Mouse (Mus musculus): ENCODE measurements around the gene Vmn2r92. TPM values are rescaled to one million over a fixed set of nuclear protein-coding genes. Genes with fewer than 3 reads are reported as not detected.
"Not testable (repeated sequence)": the region's sequence is repeated elsewhere in the genome, so short reads cannot be mapped to it uniquely, and the experiment has no call there.

The Vmn2r92 gene
- not detected in 2 replicates for total RNA-seq (2014; rRNA removed)
- polyA plus RNA-seq (2015; fragmentation: Nextera tagmentation; extraction: Ambion mirVana), result not detected in 2 replicates

GRCm38 (mm10) chr17:18151587-18151986 is at the start of gene Vmn2r92:
Gene Vmn2r92, plus strand, starts transcription at chr17:18151887.
- not testable (repeated sequence) for H3K4me2 ChIP-seq (ENCODE audit: low read depth); H3K4me1 ChIP-seq (ENCODE audit: insufficient read depth); H3K4me3 ChIP-seq (ENCODE audit: low read depth, low read length); DNase-seq; ATAC-seq; H3K27me3 ChIP-seq (ENCODE audit: insufficient read depth, low read length); H3K27ac ChIP-seq (ENCODE audit: low read depth, low read length); H3K9ac ChIP-seq; H3K36me3 ChIP-seq (ENCODE audit: insufficient read depth); H3K9me3 ChIP-seq (ENCODE audit: low read length)
- WGBS, result 76% methylated on average over 1 of the region's 1 CpGs

- ATAC-seq; H3K27ac ChIP-seq (ENCODE audit: low read depth, low read length); H3K4me1 ChIP-seq (ENCODE audit: insufficient read depth); H3K4me2 ChIP-seq (ENCODE audit: low read depth); H3K9ac ChIP-seq; H3K36me3 ChIP-seq (ENCODE audit: insufficient read depth); H3K4me3 ChIP-seq (ENCODE audit: low read depth, low read length); H3K9me3 ChIP-seq (ENCODE audit: low read length); H3K27me3 ChIP-seq (ENCODE audit: insufficient read depth, low read length): not testable (repeated sequence)
- peak; percentile 1 for DNase-seq
- 89% methylated on average over 3 of the region's 3 CpGs for WGBS
These were observed 49.4 kb upstream of the Vmn2r92 start for GRCm38 (mm10) chr17:18102265-18102664.

- 67% methylated on average over 2 of the region's 2 CpGs for WGBS
- H3K27me3 ChIP-seq (ENCODE audit: insufficient read depth, low read length); H3K4me1 ChIP-seq (ENCODE audit: insufficient read depth); ATAC-seq; H3K4me2 ChIP-seq (ENCODE audit: low read depth); DNase-seq; H3K4me3 ChIP-seq (ENCODE audit: low read depth, low read length); H3K9me3 ChIP-seq (ENCODE audit: low read length); H3K36me3 ChIP-seq (ENCODE audit: insufficient read depth); H3K27ac ChIP-seq (ENCODE audit: low read depth, low read length); H3K9ac ChIP-seq: not testable (repeated sequence)
These were observed 9.5 kb downstream of the Vmn2r92 start for GRCm38 (mm10) chr17:18161194-18161593.

- H3K27me3 ChIP-seq (ENCODE audit: insufficient read depth, low read length), result no peaks in the 10 kb centered on the region
- ATAC-seq (no peak), DNase-seq (no peak)
- WGBS, result 88% methylated on average over 1 of the region's 1 CpGs
- TF ChIP-seq CTCF (IDR thresholded peaks at IDR 0.05; ENCODE audit: low read depth), result no peak
- no peak overlapping the region for H3K4me3 ChIP-seq (ENCODE audit: low read depth, low read length)
- H3K36me3 ChIP-seq (ENCODE audit: insufficient read depth), result no peaks in the 10 kb centered on the region
- H3K9ac ChIP-seq, result no peak overlapping the region
- no peak overlapping the region for H3K4me2 ChIP-seq (ENCODE audit: low read depth)
- peaks cover 7% of the 10 kb centered on the region; the same call in 1 of the 2 replicates for H3K9me3 ChIP-seq (ENCODE audit: low read length)
- no peaks in the 10 kb centered on the region for H3K4me1 ChIP-seq (ENCODE audit: insufficient read depth)
- H3K27ac ChIP-seq (ENCODE audit: low read depth, low read length), result no peak overlapping the region
These were observed 38.0 kb downstream of the Vmn2r92 start for GRCm38 (mm10) chr17:18189732-18190131.

GRCm38 (mm10) chr17:18221300-18221699 is 69.6 kb downstream of the Vmn2r92 start:
- Histone ChIP-seq H3K4me1 (ENCODE audit: insufficient read depth) (no peaks in the 10 kb centered on the region), H3K4me3 (ENCODE audit: low read depth, low read length) (no peak overlapping the region), H3K9me3 (ENCODE audit: low read length) (peaks cover 19% of the 10 kb centered on the region; the same call in 1 of the 2 replicates), H3K27me3 (ENCODE audit: insufficient read depth, low read length) (no peaks in the 10 kb centered on the region), H3K27ac (ENCODE audit: low read depth, low read length) (no peak overlapping the region), H3K9ac (no peak overlapping the region), H3K4me2 (ENCODE audit: low read depth) (no peak overlapping the region), H3K36me3 (ENCODE audit: insufficient read depth) (no peaks in the 10 kb centered on the region)
- TF ChIP-seq CTCF (IDR thresholded peaks at IDR 0.05; ENCODE audit: low read depth), result no peak
- DNase-seq (no peak), ATAC-seq (no peak)

GRCm38 (mm10) chr17:18231996-18232395 is 80.3 kb downstream of the Vmn2r92 start:
- Histone ChIP-seq H3K27me3 (ENCODE audit: insufficient read depth, low read length) (no peaks in the 10 kb centered on the region), H3K9ac (no peak overlapping the region), H3K4me3 (ENCODE audit: low read depth, low read length) (no peak overlapping the region), H3K4me1 (ENCODE audit: insufficient read depth) (no peaks in the 10 kb centered on the region), H3K9me3 (ENCODE audit: low read length) (no peaks in the 10 kb centered on the region), H3K27ac (ENCODE audit: low read depth, low read length) (no peak overlapping the region), H3K36me3 (ENCODE audit: insufficient read depth) (no peaks in the 10 kb centered on the region), H3K4me2 (ENCODE audit: low read depth) (no peak overlapping the region)
- ATAC-seq (no peak), DNase-seq (no peak)
- TF ChIP-seq CTCF (IDR thresholded peaks at IDR 0.05; ENCODE audit: low read depth), result no peak
- 77% methylated on average over 2 of the region's 2 CpGs for WGBS

- DNase-seq, result no peak
- H3K4me3 ChIP-seq (ENCODE audit: low read depth, low read length), result no peak overlapping the region
- H3K9me3 ChIP-seq (ENCODE audit: low read length), result 0 out of 2 replicates have a peak, but pooled peaks cover 4% of the 10 kb centered on the region
- H3K4me2 ChIP-seq (ENCODE audit: low read depth), result no peak overlapping the region
- 81% methylated on average over 14 of the region's 14 CpGs for WGBS
- no peak for TF ChIP-seq CTCF (IDR thresholded peaks at IDR 0.05; ENCODE audit: low read depth)
- no peak overlapping the region for H3K9ac ChIP-seq
- no peaks in the 10 kb centered on the region for H3K36me3 ChIP-seq (ENCODE audit: insufficient read depth)
- no peak for ATAC-seq
- no peaks in the 10 kb centered on the region for H3K27me3 ChIP-seq (ENCODE audit: insufficient read depth, low read length)
- H3K27ac ChIP-seq (ENCODE audit: low read depth, low read length), result no peak overlapping the region
- H3K4me1 ChIP-seq (ENCODE audit: insufficient read depth), result no peaks in the 10 kb centered on the region
These were observed 85.2 kb downstream of the Vmn2r92 start for GRCm38 (mm10) chr17:18236931-18237330.

Other genes with a start within 250 kb of the Vmn2r92 start
- gene Fpr-rs4, start 130.2 kb upstream of the Vmn2r92 start, total RNA-seq (2014; rRNA removed), result not detected in 2 replicates
- not detected in 2 replicates for gene Fpr-rs4, start 130.2 kb upstream of the Vmn2r92 start, polyA plus RNA-seq (2015; fragmentation: Nextera tagmentation; extraction: Ambion mirVana)
- not detected in 2 replicates for gene Vmn2r124, start 102.5 kb upstream of the Vmn2r92 start, total RNA-seq (2014; rRNA removed)
- not detected in 2 replicates for gene Vmn2r124, start 102.5 kb upstream of the Vmn2r92 start, polyA plus RNA-seq (2015; fragmentation: Nextera tagmentation; extraction: Ambion mirVana)
- gene Vmn2r91, start 66.9 kb upstream of the Vmn2r92 start, total RNA-seq (2014; rRNA removed), result not detected in 2 replicates
- not detected in 2 replicates for gene Vmn2r91, start 66.9 kb upstream of the Vmn2r92 start, polyA plus RNA-seq (2015; fragmentation: Nextera tagmentation; extraction: Ambion mirVana)
- not detected in 2 replicates for gene Vmn2r94, start 125.9 kb downstream of the Vmn2r92 start, total RNA-seq (2014; rRNA removed)
- gene Vmn2r94, start 125.9 kb downstream of the Vmn2r92 start, polyA plus RNA-seq (2015; fragmentation: Nextera tagmentation; extraction: Ambion mirVana), result not detected in 2 replicates
- gene Vmn2r93, start 146.2 kb downstream of the Vmn2r92 start, total RNA-seq (2014; rRNA removed), result not detected in 2 replicates
- not detected in 2 replicates for gene Vmn2r93, start 146.2 kb downstream of the Vmn2r92 start, polyA plus RNA-seq (2015; fragmentation: Nextera tagmentation; extraction: Ambion mirVana)